Mouse (Mus musculus) ES-Bruce4 (cell line): ENCODE measurements around the gene Otulinl.

Experiments
- CTCF ChIP-seq: IDR thresholded peaks from one replicate; pipeline ENCODE4 v1.8.1; 2011; ENCODE audit warnings: low read depth, low read length
- POLR2A ChIP-seq: IDR thresholded peaks from one replicate; pipeline ENCODE4 v1.8.1; 2011; ENCODE audit warnings: low read length; ENCODE audit not compliant: insufficient read depth

DNA sequence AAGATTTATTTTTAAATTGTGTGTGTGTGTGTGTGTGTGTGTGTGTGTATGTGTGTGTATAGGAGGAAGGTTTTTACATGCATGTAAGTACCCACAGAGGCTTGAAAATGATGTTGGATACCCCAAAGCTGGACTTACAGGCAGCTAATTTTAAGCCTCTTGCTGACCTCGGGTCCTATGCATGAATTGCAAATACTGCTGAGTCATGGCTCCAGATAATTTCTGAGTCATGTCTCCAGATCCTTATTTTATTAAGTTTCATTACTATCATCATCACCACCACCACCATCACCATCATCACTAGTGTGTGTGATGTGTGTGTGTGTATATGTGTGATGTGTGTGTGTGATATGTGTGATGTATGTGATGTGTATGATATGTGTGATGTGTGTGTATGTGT is 18.7 kb downstream of the Otulinl start:
- TF ChIP-seq POLR2A (no peak), CTCF (no peak)
